Mouse (Mus musculus) small intestine, adult 2 months (tissue): Measurements from ENCODE around the gene Mad1l1.

Source experiments
- CTCF ChIP-seq: fragments of 200-500 bp; IDR thresholded peaks from 2 replicates; pipeline ENCODE4 v1.5.1; 2012; ENCODE audit warnings: low read depth, mild to moderate bottlenecking, control low read depth, inconsistent platforms, low read length, moderate library complexity, mixed read lengths; ENCODE audit not compliant: insufficient replicate concordance, insufficient read length; ENCODE audit errors: extremely low read depth
- POLR2A ChIP-seq: fragments of 200-500 bp; IDR thresholded peaks from 2 replicates; pipeline ENCODE4 v1.6.1; 2012; ENCODE audit warnings: low read depth, mild to moderate bottlenecking, control low read depth, inconsistent platforms, low read length, moderate library complexity

DNA sequence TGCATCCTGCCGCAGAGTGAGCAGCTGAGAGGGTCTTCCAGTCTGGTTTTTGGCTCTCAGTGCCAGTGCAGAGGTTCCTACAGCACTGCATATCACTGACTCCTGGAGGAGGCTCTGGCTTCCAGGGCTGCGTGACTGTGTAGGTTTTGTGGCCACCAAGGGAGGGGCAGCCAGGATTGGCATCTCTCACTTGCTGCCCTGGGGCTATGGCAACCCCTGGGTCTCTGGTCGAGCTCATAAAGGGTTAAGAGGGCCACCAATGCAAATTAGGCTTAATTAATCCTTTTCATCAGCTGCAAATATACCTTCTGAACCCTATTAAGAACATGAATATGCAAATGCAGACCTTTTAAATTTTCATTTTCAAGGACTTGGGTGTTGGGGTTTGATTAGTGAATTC, 318.8 kb downstream of the Mad1l1 start:
- no peak for TF ChIP-seq CTCF
- no peak for TF ChIP-seq POLR2A
